Mouse (Mus musculus) thymus, adult 2 months (tissue): ENCODE data around the gene Rgma.

Source experiments
- CTCF ChIP-seq: fragments of 200-500 bp; IDR thresholded peaks from 2 replicates; pipeline ENCODE4 v1.5.1; 2012; ENCODE audit warnings: mild to moderate bottlenecking, control low read depth, low read length, moderate library complexity, borderline replicate concordance; ENCODE audit not compliant: control insufficient read depth, poor library complexity, insufficient read depth; ENCODE audit errors: extremely low read depth
- POLR2A ChIP-seq: fragments of 200-500 bp; IDR thresholded peaks from 2 replicates; pipeline ENCODE4 v1.6.1; 2012; ENCODE audit warnings: mild to moderate bottlenecking, low read length, control low read depth, moderate library complexity; ENCODE audit not compliant: control insufficient read depth, poor library complexity, insufficient read depth; ENCODE audit errors: extremely low read depth

GRCm38 (mm10) chr7:73343852-73344251 is 31.5 kb upstream of the Rgma start:
- TF ChIP-seq CTCF (no peak), POLR2A (no peak)
